Mouse (Mus musculus) intestine, embryonic 15.5 days (tissue): ENCODE measurements around the gene A4galt. TPM values are rescaled to one million over a fixed set of nuclear protein-coding genes. Genes with fewer than 3 reads are reported as not detected.

Experiments used
- polyA plus RNA-seq: library from polyadenylated mRNA; unstranded; fragments of >200 nt; fragmentation: Nextera tagmentation; extraction: Ambion mirVana; gene quantifications from 2 replicates; pipeline ENCODE4 v1.2.1, GENCODE M21; 2015

A4galt gene
- polyA plus RNA-seq, 1 experiment from 2014 or later = 3.3 TPM

Other genes with a start within 250 kb of the A4galt start
- gene Nfam1, start 218.5 kb downstream of the A4galt start, polyA plus RNA-seq = 3.7 and 3.8 TPM in 2 replicates
- gene Serhl, start 162.3 kb downstream of the A4galt start, polyA plus RNA-seq = 56.3 and 61.7 TPM in 2 replicates
- gene Rrp7a, start 129.0 kb downstream of the A4galt start, polyA plus RNA-seq = 64.0 and 66.7 TPM in 2 replicates
- 108 and 109 TPM in 2 replicates for gene Poldip3, start 102.4 kb downstream of the A4galt start, polyA plus RNA-seq
- 176 and 218 TPM in 2 replicates for gene Cyb5r3, start 79.2 kb downstream of the A4galt start, polyA plus RNA-seq
- gene Arfgap3, start 98.5 kb upstream of the A4galt start, polyA plus RNA-seq = 60.5 and 62.9 TPM in 2 replicates
- 70.8 and 78.1 TPM in 2 replicates for gene Pacsin2, start 212.8 kb upstream of the A4galt start, polyA plus RNA-seq